Mouse (Mus musculus) liver, embryonic 14.5 days (tissue): ENCODE measurements around the gene Lrrc71.

ENCODE experiments used
- CTCF ChIP-seq: IDR thresholded peaks from 2 replicates; pipeline ENCODE4 v1.5.1; 2016; ENCODE audit warnings: antibody characterized with exemption, low read depth, control low read depth
- EP300 ChIP-seq: IDR thresholded peaks from 2 replicates; pipeline ENCODE4 v1.6.1; 2016; ENCODE audit warnings: antibody characterized with exemption, low read depth

DNA sequence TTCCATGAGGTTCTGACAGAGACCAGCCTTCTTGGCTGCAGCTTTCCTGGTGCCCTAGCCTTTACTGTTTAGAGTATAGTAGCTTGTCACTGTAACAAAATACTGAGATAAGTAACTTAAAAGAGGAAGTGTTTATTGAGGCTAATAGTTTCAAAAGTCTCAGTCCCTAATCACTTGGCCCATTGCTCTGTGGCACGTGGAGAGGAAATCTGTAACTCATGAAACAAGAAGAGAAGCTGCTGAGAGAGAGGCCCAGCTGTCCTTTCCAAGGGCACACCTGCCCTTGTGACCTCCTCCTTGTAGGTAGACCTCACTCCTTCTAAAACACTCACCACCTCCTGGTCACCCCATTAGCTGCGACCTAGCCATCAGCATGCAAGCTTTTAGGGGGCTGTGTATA is 29.9 kb downstream of the Lrrc71 start:
- no peak for TF ChIP-seq CTCF
- TF ChIP-seq EP300: no peak
